Mouse (Mus musculus) NIH3T3 (cell line): ENCODE measurements around the gene Nr1h4.

Experiments
- DNase-seq: peaks from one replicate; pipeline ENCODE4 v3.0.0-alpha.2; 2012; ENCODE audit warnings: low read depth

The Nr1h4 gene

DNA sequence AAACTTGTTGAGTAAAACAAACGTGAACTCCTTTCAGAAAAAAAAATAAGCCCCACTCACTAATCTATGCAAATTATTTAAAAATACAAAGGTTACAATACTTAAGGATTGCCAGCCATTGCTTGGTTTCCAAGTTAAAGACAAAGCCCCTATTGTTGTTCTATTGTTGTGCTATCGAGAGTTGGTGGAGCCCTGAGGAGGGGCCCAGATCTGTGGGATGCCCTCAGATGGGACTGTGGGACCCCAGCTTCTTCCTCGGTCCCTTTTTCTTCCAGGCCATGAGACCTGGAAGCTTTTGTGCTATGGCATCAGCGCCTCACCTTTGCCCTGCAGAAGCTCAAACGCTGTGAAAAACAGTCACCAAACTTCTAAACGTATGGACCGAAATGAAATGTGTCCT, 51.7 kb downstream of the Nr1h4 start:
- DNase-seq = no peak

DNA sequence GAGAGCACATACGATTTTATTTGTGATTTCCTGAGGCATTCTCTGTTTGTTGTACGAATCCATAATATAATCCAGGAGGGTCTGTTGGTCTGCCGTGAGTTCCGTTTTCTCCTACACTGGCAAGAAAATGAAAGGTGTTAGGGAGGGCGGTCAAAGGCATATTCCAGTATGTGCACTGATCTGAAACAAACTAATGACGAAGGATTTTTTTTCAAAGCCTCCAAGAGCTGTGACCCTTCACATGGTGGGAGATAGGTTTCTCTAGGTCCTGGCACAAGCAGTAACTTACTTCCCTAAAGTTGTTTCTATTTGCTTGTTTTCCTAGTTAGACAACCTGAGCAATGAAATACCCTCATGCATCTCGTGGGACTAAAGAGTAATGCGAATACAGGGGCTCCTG, 54.6 kb downstream of the Nr1h4 start:
- no peak for DNase-seq

DNA sequence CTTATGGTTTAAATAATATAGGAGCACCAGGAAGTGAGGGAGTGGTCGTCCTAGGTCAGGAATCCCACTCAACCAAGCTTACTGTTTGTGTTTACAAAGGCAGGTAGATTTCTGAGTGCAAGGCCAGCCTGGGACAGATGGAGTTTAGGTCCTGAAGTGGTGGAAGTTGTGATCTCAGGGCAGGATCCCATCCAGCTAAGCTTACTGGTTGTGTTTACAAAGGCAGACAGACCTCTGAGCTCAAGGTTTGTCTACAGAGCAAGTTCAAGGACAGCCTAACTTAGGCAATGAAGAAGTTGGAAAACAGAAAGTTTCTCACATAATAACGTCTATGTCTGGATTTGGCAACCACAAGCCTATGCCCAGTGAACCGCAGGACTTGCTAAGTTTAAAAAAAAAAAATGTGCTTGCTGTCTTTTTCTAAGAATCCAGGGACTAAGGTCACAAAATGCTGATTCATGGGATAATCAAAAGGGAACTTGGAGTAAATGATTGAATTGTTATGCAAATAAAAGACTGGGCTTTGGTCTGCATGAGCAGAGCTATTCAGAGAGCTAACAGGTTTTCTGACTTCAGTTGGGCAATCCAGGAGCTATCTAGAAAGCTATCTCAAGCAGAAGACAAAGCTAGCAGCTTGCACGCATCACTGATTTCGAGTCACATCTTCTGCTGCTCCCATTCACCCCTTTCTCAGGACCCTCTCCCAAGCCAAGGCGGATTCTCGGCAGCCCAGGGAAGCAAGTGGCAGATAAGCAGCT, 62.6 kb downstream of the Nr1h4 start:
- DNase-seq = no peak

DNA sequence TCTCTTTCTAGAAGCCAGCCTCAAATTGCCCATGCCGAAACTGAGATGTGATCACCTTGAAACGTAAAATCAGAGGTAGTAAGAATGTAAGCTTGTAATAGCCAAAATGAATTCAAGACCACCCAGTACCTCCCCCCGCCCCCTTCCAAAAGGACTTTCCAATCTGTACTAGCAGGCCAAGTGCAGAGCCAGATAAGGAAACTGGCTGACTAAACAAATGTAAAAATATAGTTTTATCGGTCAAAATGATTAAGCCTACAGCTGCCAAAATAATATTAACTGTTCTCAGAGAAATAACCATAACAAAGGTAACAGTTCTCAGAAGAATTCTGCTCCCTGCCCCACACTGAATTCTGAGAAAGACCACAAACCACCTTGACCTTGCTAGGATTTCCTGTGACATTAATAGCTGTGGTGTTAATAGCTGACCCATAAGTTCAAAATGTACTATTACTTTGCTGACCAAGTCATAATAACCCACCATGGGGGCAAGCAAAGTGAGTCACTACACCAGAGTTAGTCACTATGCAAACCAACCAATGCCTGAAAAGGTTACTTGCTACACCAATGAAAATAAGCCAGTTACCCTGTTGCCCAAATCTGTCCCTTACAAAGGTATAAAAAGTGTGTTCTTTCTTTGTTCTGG, 68.5 kb downstream of the Nr1h4 start:
- no peak for DNase-seq

DNA sequence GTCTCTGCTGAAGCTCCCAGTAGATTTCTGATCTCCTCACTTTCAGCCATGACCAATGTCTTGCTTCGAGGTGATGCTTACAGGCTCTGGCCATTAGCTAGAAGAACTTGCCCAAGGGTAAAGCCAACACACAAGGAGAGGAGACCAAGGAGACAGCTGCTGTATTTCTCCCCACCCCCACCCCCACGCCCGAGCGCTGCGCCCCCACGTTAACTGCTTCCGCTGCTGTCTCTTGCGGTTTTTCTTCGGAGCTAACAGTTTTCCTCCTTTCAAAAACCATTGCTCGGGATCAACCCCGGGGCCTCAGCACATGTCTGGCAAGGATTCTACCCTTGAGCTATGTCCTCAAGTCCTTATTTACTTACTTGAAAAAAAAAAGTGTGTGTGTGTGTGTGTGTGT, 70.5 kb downstream of the Nr1h4 start:
- DNase-seq = no peak

DNA sequence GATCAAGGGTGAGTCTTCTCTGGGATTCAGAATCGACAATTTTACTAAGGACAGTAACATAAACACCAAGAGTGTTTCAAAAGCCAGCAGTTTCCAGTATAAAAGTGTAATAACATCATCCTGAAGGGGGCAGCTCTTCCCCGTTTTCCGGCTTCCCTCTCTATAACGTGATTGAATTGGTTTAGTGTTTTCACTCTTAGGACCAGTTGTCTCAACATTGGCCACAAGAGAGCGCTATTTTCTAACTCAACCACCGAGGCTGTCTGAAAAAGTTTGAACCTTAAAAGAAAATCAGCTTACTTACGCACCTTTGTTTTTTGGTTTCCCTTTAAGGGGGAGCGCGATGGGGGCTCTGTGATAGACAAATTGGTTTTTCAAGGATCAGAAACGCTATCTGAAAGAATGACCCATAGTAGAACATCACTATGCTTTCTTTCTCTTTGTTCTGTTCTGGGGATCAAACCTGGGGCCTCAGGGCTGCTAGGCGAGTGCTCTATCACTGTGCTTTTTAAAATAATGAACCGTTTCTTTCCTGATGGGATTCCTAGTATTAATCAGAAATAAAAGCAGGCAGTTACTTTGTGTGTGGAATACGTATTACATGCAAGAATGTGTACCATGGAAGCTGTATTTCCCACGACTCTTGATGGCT, 71.4 kb downstream of the Nr1h4 start:
- peak; percentile 97 for DNase-seq

DNA sequence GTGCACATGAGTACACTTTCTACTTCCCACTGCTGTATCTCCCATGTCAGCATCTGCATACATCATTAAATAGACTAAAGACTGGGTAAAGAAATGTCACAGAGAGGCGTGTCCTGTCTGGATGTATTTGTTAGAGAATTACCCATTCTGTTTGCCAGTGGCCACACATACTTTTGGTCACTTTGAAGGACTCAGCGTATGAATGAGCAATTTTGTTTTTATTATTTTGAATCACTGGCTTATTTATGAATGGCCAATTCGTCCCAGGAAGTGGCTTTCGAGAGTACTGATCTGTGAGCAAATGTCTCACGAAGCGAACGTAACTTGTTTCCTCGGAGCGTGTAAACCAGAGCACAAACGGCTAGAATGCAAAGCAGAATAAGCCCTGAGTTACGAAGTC, 72.4 kb downstream of the Nr1h4 start:
- no peak for DNase-seq

DNA sequence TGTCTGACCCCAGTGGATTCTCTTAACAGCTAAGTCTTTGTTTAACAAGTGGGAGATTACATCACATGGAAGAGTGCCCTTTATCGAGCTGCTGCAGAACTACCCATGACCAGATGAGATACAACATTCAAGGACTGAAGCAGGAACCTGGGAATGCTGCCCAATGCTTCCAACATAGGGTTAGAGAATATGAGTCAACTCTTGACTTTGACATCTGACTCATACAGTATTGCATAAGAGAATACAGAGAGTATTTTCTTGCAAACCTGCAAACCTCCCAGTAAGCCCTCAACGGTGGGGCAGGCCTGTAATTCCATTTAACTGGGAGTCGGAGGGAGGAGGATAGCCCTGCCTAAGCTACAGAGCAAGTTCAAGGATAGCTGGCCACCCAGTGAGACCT, 74.6 kb downstream of the Nr1h4 start:
- peak; percentile 92 for DNase-seq

DNA sequence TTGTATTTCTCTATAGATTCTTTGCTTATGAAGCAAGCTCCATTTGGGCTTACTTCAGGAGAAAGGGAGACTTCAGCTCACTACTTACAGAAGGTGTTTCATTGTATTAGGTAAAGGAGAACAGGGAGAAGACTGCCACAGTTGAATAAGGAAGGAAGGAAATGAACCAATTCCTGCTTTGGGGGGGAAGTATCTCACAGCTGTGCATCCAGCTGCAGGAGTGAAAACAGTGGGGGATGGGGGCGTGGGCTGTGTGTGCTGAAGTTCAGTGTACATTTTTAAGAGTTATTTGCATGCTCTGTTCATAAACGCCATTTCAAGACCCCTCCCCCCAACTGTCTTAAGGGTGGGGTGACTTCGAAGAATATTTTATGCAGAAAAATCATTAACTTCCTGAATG, 79.6 kb downstream of the Nr1h4 start:
- no peak for DNase-seq

DNA sequence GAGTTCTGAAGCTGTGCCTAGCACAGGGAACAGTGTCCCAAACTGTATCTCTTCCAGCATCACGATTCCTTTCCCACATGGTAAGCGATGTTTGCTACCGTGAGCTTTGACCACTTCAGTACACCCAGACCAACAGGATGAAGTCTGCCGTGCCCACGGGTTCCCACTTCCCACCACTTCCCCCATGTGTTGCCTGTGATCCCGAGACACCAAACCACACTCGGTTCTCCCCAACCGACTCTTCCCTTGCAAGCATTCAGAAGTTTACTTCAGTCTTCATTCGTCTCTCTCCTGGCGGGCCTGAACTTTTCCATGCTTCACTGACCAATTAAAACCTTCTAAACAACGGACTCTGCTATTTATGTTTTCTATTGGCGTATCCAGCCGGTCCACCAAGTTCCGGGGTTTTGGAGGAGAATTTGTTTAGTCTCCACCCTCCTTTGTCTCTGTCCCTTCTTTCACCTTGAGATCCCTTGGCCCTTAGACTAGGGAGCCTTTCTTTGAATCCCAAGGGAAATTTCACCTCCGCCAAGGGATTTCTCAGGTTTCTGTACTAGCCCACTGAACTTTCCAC, 80.2 kb downstream of the Nr1h4 start:
- no peak for DNase-seq

DNA sequence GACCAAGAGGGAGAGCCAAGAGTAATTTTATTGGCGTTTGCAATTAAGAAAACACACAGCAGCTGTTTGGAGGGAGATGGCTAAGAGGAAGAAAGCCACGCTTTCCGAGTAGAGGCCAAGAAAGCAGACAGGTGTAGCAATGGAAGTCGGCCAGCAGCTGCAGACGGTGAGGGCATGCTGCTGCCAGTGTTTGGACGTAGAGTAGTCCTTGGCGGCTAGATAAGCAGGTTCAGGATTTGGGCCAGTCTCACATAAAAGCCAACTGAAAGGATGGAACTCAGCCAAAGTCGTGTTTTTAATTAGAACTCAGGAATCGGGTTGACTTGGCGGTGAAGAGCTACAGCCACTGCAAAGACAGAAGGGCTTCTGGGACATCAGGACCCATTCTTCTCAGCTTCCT, 83.0 kb downstream of the Nr1h4 start:
- no peak for DNase-seq

DNA sequence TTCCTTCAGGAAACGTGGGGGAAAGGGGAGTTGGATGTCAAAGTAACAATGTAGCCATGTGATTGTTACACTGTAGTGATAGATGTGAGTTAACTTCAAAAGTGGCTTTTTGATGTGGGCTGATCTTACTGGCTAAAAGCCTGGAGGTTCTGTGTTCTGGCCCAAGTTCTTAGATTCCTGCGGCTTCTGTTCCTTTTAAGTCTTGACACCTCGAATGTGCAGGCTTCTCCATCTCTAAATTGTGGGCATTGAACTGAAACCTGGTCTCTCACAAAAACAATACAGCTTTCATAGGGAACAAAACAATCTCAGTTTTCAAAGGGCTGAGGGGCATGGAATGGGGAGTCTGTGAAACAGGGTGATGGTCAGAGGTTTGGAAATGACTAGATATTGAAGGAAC, 89.0 kb downstream of the Nr1h4 start:
- no peak for DNase-seq

DNA sequence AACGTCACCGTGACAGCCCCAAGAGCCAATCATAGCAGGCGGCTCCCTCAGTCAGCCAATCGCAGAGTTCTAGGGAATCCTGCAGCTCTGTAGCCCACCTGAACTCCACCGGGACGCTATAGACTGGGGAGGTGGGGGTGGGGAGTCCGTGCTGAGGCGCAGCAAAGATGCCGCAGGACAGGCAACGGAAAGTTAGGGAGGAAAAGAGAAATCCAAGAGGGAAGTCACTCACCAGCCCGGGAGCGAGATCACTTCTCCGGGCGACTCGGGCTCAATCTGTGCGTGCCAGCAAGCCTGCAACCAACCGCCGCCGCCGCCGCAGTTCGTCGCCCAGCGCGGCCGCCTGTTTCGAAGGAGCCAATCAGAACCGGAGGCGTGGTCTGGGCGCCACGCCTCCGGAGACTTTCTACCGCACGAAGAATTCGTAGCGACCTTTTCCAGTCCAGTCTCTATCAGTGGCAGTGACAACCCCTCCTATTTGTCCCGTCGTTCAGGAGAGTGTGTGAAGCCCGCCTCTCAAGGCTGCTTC, 89.7 kb downstream of the Nr1h4 start, which contains the start of gene Gas2l3:
Gas2l3 (minus strand) TSS at position 345 of the 529 bp plus-strand sequence.
- DNase-seq = peak; percentile 92

DNA sequence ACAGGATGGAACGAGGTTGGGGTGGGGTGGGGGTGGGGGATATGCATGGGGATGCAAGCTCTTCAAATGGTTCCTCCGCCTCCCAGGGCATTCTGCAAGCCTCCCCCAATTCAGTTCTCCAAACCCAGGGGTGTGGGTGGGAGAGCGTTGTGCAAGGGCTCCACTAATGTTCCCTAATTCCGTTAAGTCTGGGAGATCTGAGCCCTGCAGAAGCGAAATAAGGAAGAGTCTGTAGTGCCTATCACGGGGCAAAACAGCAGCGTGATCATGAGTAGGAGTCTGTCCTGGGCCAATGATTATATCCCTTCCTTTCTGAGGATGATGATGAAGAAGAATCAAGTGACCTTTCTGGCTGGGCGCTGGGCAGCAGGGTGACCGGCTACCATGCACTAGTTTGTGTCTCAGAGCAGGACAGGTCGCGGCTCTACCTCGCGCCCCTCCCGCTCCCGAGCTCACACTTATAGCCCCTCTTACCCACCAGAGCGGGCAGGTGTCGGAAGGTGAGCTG, 90.2 kb downstream of the Nr1h4 start:
- peak; percentile 33 for DNase-seq

DNA sequence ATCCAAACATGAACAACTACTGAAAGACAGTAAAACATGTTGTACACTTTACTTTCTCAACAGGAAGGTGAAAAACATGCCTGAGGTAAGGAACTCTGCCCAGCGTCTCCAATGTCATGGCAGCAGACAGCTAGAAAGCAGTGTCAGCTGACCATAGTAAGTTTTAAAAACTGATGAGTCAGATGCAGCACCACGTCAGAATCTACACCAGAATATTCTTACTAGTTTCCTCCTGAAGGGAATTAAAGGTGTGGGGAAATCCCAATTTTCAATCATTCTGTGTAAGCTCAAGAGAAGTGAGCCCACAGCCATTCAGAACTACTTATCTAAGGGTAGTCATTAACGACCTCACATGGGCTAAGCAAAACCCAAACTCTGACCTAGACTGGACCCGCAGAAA, 90.7 kb downstream of the Nr1h4 start:
- DNase-seq = peak; percentile 63

DNA sequence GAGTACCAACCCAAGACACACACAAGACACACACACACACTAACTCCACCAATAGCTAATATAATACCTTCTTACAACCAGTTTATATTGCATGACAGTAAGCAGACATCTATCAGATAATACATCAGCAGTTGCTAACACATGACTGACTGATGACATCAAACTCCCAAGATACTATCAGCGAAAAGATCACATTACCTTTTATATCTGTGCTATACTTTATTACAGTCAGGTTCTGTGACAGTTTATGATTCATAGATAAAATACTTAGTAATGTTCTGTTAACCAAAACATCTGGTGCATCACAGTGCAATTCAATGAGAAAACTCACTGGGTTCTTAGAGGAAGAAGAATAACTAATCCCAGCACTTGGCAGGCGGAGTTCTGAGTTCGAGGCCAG, 91.4 kb downstream of the Nr1h4 start:
- DNase-seq = peak; percentile 50

DNA sequence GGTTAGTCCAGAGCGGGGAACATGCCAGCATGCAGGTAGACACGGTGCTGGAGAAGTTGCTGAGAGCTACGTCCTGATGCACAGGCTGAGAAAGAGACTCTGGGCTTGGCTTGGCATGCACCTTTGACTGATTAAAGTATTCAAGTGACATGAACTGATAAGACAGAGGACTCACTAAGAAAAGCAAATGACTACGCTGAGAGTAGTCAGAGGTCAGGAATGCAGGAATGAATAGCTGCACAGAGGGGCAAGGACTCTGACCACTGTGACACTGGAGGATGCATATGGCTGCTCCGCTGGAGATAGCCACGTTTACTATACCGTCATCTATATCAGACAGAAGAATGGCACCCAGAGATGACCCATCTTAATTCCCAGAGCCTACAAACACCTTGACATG, 94.0 kb downstream of the Nr1h4 start:
- DNase-seq = no peak

DNA sequence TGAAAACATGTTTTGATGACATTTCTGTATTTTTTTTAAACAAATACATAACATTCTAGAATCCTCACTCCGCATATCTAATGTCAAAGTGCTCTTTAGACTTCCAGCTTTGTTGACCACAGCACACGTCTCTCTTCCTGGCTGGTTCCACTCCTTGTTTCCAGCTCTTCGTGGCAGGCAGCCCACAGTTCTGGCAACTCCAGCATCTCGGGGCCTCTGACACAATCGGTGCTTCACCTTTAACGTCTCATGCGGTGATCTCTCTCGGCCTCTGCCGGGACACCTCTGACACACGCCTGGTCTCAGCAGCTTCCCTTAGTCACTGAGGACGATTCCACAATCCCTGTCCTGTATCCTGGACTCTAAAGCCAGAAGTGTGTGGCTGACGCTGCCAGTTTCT, 95.4 kb downstream of the Nr1h4 start:
- DNase-seq = peak; percentile 35

DNA sequence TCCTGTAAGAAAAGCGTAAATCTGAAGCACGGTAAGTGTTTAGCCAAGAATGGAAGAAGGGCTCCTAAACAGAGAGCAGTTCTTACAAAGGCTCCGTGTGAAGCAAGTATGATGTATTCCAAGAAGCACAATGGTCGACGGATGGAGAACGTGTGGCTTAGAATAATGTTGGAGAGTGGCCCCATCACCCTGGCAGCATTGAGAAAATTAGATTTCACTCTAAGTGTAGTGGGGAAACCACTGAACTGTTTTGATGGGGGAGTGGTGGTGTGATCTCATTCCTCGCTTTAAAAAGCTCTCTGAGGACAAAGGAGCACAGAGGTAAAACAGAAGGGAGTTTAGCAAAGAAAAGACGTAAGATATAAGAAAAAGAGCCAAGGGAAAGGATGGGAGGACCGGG, 95.9 kb downstream of the Nr1h4 start:
- DNase-seq = no peak

DNA sequence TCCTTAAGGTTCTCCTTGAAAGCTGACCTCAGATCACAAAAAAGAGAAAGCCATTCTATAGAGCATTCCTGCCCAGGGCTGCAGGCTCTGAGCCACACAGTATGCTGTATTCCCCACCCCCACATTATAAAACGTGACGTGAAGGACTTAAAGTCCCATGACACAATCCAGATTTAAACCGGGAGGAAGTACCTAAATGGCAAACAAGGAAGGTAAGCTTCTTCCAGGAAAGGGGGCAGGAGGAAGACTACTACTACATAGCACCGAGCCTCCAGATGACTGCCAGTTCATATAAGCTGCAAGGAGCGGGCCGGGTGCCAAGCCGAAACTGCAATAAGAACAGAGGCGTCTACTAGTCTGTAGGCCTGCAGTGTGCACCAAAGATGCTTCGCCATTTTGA, 97.5 kb downstream of the Nr1h4 start:
- no peak for DNase-seq

DNA sequence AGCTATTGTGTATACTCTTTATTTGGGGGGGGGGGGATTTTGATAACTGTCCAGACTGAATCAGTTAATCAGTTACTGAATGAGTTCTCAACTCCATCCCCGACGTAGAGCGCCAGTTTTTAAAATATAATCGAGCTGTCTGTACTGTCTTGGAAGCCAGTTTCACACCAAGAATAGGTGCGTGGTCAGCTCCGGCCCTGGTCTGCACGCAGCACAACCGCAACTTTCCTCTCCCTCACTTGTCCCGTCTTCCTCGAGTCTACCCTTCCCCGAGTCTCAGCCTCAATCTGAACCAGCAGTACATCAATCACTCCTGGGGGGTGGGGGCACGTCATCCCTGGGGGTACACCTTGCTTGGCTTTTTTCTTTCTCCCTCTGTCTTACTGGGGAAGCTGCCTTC, 98.0 kb downstream of the Nr1h4 start:
- no peak for DNase-seq

DNA sequence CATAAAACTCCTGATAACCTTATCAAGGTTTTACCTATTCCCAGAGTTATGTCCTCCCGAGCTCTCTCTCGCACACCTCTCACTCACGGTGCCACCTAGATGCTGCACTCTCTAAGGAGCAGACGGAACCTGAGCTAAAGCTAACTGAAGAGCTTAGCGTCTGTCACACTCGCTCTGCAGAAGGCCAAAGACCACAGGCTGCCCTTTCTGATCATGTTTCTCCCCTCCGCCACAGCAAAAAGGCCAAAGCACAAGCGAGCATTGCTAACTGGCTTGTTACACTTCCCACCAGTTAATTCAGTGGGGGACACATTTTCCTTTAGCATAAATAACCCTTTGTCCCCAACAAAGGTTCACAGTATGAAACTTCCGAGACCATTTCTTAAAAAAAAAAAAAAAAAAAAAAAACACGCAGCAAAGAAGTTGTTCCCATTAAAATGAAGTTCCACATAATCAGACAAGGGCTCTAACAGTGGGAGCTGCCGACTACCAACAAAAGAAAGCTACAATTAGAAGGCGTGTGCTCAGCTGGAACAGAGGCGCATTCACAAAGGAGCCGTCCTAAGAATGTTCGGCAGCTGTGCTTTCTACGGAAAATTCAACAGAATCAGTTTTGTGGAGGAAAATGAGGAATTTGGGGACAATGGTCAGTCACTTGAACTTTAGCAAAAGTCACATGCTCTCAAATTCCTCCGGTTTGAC, 98.7 kb downstream of the Nr1h4 start:
- DNase-seq = no peak
